Mouse (Mus musculus): ENCODE data around the gene Cdt1.

Cdt1 gene

DNA sequence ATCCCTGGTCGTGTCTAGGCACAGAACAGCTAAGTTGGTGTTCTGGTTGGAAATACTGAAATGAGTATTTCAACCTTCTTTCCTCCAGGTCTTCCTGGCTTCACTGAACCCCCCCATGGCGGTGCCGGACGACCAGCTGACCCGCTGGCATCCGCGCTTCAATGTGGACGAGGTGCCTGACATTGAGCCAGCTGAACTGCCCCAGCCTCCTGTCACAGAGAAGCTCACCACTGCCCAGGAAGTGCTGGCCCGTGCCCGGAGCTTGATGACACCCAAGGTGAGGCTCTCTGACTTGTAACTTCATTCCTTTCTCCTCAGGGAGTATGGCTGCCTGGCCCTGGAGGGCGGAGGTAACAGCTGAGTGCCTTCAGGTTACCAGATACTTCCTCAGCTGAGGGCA, 3.3 kb downstream of the Cdt1 start:
- in situ Hi-C loops (cut with MboI, MseI) = loop anchor here (25.0 kb wide), 4 partner anchors 984 to 1984 kb away; partner anchors contain the start of genes Fbxo31 (in 1 of the 2), Gins2 (in 1 of the 2) and Map1lc3b (in 1 of the 2)

DNA sequence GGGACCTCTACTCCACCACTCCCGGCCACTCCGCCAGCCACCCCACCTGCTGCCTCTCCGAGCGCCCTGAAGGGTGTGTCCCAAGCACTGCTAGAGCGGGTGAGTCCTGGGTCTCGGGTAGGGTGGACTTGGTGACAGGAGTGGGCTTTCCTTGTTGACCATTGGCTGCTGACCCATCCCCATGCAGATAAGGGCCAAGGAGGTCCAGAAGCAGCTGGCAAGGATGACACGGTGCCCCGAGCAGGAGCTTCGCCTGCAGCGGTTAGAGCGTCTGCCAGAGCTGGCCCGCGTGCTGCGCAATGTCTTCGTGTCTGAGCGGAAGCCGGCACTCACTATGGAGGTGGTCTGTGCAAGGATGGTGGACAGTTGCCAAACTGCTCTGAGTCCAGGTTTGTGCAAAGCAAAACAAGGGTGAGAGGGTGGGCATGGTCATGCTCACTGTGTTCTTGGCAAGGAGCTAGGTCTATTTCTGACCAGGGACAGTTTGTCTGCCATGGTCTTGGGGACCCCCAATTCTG, 4.0 kb downstream of the Cdt1 start:
- in situ Hi-C loops (cut with MboI, MseI) = loop anchor here (25.0 kb wide), 4 partner anchors 985 to 1985 kb away; partner anchors contain the start of genes Fbxo31 (in 1 of the 2), Gins2 (in 1 of the 2) and Map1lc3b (in 1 of the 2)

DNA sequence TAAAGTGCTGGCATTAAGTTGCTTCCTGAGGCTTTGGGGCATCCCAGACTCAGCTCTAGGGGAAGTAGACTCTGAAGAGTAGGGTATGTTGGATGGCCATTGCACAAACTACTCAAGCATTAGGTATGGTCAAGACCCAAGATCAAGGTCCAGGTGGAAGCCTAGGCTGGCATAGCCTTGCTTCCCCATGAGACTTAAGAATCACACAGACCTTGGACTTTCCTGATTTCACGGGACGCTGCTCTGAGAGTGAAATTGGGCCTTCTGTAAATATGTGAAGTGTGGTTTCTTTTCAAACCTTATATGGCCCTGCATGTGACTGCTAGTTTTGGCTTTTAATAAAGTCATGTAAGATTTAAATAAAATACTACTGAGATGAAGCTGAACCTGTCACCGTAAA, 4.9 kb downstream of the Cdt1 start:
- in situ Hi-C loops (cut with MboI, MseI) = loop anchor here (25.0 kb wide), 4 partner anchors 985 to 1985 kb away; partner anchors contain the start of genes Fbxo31 (in 1 of the 2), Gins2 (in 1 of the 2) and Map1lc3b (in 1 of the 2)

DNA sequence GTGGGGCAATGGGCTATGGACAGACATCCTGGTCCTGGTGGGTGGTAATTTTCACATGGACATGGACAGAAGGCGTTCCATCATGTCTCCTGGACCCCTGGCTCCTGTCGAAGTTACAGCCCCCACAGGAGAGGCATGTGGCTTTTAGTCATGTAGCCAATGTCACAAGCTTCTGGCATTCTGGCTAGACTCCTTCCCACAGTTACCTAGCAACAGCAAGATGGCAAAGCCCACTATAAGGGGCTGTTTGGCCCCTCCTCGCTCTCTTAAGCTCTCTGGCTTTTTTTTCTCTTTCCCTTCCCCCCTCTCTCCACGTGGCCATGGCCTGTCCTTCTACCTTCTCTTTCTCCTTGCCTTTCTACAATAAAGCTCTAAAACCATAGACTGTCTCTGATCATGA, 5.4 kb downstream of the Cdt1 start:
- in situ Hi-C loops (cut with MboI, MseI) = loop anchor here (25.0 kb wide), 4 partner anchors 986 to 1986 kb away; partner anchors contain the start of genes Fbxo31 (in 1 of the 2), Gins2 (in 1 of the 2) and Map1lc3b (in 1 of the 2)

DNA sequence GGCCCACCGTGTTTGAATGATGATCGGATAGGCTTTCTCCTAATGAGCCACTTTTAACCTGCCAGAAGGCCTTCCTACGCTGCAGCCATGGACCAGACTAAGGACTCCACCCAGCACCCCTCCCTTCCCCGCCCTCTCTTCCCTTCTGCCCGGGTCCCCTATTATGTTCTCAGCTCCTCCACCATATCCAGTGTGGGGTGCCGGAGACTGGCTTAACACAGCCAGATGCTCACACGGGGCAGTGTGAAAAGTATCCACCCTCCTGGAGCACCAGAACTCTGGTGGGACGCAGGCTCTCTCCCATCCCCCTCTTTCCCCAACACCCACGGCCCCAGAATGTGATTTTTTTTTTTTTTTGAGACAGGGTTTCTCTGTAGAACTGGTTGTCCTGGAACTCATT, 5.8 kb downstream of the Cdt1 start:
- in situ Hi-C loops (cut with MboI, MseI) = loop anchor here (25.0 kb wide), 4 partner anchors 986 to 1986 kb away; partner anchors contain the start of genes Fbxo31 (in 1 of the 2), Gins2 (in 1 of the 2) and Map1lc3b (in 1 of the 2)

DNA sequence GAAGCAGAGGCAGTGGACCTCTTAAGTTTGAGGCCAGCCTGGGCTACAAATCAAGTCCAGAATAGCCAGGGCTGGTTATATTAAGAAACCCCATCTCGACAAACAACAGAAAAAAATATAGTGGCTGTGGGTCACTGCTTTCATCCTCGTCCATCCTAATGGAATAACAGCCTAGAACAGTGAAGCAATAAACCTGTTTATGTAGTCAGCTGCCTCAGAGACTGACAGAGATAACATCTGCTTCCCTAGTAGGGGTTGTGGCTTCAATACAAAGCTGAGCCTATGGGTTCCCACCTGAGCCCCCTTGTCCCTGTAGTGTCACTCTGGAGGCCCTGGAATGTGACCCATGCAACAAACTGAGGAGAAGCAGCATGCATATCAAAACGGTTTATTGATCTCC, 6.4 kb downstream of the Cdt1 start:
- in situ Hi-C loops (cut with MboI, MseI) = loop anchor here (25.0 kb wide), 4 partner anchors 987 to 1987 kb away; partner anchors contain the start of genes Fbxo31 (in 1 of the 2), Gins2 (in 1 of the 2) and Map1lc3b (in 1 of the 2)

DNA sequence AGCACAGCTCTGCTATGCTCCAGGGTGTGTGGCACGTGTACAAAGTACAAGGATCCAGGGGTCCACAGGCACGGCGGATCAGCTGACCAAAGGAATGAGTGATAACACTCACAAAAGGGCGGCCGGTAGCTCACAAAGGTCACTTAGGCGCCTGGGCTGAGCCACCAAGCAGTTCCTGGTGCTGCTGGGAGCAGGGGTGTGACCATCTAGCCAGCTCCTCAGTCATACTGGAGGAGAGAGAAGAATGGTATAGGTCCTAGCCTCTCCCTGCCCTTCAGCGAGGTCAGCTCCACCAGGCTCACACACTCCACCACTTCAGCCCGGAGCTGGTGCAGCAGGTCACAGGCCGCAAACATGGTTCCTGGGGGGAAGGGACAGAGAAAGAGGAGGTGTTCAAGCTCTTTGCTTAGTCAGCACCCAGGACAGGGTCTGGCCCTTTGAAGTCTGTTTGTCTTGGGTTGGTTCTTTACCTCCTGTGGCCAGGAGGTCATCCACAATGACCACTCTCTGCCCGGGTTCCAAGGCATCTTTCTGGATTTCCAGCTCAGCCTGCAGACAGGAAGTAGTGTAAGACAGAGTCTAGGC, 6.9 kb downstream of the Cdt1 start:
- in situ Hi-C loops (cut with MboI, MseI) = loop anchor here (25.0 kb wide), 4 partner anchors 987 to 1987 kb away; partner anchors contain the start of genes Fbxo31 (in 1 of the 2), Gins2 (in 1 of the 2) and Map1lc3b (in 1 of the 2)

DNA sequence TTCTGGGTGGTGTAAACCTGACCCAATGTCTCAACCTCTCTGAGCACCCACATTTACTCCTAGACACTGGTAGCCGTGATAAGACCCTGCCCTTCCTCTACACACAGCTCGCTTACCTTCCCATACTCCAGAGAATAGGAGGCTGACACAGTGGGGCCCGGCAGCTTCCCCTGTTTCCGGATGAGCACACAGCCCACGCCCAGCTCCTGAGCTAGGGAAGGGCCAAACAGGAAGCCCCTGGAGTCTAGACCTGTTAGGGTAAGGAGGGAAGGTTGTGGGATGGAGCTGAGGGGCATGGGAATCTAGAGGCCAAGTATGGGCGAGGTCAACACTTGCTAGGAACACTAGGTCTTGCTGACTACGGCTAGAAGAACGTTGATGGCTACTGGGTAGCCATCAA, 7.5 kb downstream of the Cdt1 start:
- in situ Hi-C loops (cut with MboI, MseI) = no loop called here

DNA sequence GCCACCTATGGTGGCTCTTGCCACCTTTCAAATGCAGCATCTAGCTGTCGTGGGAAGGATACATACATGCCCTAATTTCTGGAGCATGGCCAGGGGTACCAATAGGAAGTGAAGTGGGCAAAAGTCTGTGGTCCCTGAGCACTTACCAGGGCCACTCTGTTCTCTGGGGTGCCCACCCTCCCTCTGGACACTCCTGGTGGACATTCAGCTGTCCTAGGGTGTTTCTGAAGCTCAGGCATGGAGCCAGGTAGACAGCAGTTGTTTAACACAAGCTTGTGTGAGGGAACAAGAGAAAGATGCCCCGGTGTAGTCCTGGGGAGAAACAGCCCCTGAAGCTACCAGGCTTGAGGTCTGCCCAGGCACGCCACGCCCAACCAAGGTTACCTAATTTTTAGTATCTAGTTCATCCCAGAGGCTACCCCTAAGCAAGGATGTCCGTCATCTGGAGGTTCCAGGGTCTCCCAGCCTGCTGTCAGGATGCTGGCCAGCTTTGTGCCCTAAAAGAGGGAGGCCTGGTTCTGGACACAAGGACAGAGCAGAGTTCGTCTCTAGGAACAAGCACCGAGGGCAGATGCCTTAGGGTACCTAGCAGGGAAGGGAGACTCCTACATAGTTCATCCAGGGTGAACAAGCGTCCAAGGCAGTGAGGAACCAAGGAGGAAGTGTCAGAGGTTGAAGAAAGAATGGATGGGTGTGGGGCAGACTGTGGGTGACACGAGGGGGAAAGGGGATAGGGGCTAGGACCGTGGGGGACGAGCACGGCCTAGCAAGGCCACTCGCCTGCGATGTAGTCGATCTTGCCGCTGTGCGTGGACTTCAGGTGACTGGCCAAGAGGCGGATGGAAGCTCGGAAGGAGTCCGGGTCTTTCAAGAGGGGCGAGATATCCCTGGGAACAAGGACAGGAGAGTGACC, 8.2 kb downstream of the Cdt1 start:
- in situ Hi-C loops (cut with MboI, MseI) = no loop called here

DNA sequence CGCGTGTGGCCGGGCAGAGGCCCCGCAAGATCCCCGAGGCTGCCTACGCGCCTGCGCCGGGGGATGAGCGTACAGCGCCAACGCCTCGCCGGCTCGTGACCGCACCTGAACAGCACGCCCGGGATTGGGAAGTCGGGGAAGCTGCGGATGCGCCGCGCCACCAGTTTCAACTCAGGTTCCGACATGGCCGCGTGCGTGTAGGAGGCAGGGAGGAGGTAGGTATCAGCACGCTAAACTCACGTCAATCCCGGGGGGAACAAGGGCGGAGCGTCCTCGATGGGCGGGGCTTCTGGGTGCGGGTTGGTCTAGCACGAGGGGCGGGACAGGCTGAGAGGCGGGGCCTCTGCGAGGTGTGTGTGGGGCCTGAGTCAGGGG, 8.8 kb downstream of the Cdt1 start, which contains the start of gene Aprt:
TSS of gene Aprt (minus strand) at position 262 of the 375 bp plus-strand sequence.
- in situ Hi-C loops (cut with MboI, MseI) = no loop called here

DNA sequence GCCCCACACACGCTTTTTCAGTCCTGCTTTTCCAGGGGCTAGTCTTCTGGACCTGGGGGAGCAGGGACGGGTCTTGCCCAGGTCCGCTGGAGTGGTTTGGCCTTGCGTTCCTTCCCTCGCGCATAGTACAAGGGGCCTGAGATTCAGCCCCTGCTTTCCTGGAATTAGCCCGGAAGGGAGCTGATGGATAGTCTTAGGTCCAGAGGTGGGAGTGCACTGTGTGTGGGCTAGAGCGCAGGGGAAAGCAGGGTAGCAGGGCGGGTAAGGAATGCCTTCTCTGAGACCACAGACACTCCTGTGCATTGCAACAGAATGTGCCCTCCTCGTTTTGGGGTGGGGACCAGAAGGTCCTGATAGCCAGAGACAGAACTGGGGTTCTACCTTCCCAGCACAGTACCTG, 9.3 kb downstream of the Cdt1 start:
- in situ Hi-C loops (cut with MboI, MseI) = no loop called here

DNA sequence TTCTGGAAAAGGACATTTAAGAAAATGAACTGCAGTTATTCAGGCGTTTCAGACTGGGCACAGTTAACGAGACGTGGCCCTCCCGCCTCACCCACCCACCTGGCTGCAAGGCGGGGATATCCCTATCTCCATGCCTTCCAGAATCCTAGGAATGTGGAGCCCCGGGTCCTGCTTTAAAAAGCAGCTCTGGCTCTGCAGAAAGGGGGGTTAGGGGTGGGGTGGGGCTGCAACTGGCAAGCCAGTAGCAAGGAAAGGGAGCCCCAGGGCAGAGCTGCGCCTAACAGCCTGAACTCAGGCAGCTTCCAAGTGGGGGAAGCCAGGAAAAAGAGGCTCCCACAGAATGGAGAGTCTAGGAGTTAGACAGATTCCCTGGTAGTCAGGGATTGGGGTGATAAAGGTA, 11.4 kb downstream of the Cdt1 start:
- in situ Hi-C loops (cut with MboI, MseI) = no loop called here

DNA sequence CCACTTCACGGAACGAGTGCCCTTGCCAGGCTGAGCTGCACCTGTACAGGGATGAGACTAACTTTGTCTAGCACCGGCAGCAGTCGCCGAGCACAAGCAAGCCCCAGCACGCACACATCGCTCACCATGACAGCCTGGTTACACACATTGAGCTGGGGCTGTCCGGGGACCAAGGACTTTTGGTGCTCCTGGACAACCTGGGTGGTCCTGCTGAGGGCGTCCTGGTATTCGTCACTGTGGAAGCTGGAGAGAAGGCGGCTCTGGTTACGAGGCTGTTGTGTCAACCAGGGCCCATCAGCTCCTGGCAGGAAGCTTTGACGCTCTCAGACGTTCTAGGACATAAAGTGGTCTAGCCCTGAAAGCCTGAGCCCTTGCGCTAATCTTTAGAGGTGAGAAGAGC, 13.1 kb downstream of the Cdt1 start:
- in situ Hi-C loops (cut with MboI, MseI) = loop anchor here in 1 of 2 experiments (10.0 kb wide), 1 partner anchor 1394 kb away; no protein-coding TSS in a partner anchor

DNA sequence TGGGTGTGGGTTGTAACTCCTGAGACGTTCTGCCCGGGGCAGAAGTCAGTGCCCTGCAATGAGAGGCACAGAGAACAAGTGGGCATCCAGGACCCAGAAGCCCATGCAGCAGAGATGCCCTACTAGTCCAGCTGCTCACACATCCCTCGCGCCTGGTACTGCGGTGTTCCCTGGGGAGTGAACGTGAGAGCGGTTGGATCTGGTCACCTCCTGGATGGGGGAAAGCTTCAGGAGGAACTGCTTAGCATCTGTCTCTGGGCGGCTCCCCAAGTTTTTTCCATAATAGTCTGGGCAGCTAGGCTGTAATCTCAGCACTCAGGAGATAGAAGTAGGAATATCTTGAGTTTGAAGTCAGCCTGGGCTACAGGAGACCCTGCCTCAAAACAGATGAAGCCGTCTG, 17.2 kb downstream of the Cdt1 start:
- in situ Hi-C loops (cut with MboI, MseI) = loop anchor here in 1 of 2 experiments (10.0 kb wide), 1 partner anchor 1390 kb away; no protein-coding TSS in a partner anchor

DNA sequence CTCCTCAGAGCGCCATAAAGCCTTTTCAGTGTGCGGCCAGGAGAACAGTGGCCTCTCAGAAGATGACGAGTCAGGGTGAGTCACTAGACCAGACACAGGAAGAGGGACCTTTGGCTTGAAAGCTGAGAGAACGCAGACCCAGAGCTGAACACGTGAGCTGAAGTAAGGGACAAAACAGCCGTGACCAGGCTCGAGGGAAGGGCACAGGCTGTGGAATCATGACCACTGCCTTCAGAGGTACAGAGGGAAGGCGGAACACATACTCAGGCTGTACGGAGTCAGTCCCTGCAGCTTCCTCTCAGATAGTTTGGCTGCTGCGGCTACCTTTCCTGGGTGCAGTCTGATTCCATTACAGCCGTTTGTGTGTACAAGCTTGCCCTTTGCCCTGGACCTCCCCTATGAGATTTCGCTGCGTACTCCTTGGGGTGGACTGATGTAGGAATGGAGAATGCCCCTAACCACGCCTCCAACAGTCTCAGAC, 17.6 kb downstream of the Cdt1 start:
- in situ Hi-C loops (cut with MboI, MseI) = loop anchor here in 1 of 2 experiments (10.0 kb wide), 1 partner anchor 1389 kb away; no protein-coding TSS in a partner anchor

DNA sequence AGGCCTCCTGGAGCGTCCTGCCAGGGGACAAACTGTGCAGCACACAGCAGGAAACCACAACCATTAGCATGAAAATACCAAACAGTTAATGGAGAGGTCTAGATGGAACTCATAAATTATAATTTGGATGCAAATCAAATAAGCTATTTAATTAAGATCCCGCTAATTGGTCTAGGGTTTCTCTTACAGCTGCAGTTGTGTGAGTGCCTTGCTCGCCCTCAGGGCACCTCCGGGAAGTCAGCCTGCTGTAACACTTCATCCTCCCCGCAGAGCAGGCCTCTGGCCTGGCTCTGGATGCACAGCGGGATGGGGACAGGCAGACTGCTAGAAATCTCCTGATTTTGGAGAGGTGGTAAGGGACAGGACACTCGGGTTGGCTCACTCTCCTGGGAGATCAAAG, 18.4 kb downstream of the Cdt1 start:
- in situ Hi-C loops (cut with MboI, MseI) = loop anchor here in 1 of 2 experiments (10.0 kb wide), 1 partner anchor 1389 kb away; no protein-coding TSS in a partner anchor

DNA sequence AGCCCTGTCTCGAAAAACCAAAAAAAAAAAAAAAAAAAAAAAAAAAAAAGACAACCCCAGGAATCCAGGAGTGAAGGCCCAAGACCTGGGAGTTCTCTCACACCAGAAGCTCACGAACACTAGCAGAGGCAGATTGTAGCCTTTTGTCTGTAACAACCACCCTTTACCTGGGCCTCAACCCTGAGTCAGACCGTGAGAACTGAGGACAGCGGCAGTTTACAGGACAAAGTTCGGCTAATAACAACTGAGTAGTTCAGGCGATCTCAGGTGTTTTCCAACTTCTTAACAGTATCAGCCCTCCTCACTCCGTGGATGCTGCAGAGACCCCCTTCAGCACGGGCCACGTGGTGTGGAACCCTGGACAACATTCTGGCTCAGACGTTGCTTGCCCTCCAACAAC, 18.9 kb downstream of the Cdt1 start:
- in situ Hi-C loops (cut with MboI, MseI) = loop anchor here in 1 of 2 experiments (10.0 kb wide), 1 partner anchor 1388 kb away; no protein-coding TSS in a partner anchor

DNA sequence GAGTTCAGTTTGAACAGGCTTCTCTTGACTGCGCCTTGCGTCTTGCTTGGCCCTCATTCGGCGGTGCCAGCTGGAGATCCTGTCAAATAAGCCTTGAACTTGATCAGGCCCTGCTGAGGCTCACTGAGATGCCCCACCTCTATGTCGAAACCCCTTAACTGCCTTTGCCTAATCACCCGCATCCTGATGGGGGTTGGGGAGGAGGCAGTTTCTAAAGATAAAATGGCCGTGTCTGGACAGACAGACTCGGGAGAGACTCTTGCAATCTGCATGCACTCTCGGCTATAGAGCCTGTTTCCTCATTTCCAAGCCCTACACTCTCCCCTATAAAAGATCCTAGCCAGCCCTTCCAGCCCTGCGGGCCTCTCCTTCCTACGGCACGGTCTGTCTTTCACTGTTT, 25.4 kb downstream of the Cdt1 start:
- in situ Hi-C loops (cut with MboI, MseI) = no loop called here

DNA sequence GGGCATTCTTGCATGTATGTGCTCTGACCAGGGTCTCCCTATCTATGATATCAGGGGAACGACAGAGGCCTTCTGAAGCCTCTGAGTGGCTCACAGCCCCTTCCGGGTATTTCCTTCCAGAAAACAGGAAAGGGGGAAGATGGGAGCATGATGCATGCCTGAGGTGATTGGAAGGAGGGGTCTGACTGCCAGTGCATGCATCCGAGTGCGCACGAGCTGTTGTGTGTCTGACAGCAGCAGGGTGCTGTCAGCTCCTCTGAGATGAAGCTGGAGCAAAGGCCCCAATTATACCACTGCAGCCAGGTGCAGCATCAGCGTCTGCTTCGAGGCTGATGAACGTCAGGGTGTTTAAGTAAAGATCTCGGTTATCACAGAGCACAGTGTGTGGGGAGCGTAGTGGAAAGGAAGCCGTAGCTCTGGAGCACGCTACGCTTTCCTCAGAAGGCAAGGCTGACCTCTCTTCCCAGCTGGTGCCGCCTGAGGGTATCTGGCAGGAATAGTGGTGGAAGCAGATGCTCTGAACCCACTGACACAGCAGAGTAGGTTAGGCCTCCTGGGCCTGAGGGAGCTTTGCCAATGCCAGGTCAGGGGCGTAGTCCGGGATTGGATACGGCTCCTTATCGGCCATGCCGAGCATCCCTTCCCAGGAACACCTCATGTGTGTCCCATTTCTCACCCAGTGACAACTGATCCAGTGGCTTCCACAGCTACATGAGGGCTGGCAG, 26.1 kb downstream of the Cdt1 start:
- in situ Hi-C loops (cut with MboI, MseI) = no loop called here

DNA sequence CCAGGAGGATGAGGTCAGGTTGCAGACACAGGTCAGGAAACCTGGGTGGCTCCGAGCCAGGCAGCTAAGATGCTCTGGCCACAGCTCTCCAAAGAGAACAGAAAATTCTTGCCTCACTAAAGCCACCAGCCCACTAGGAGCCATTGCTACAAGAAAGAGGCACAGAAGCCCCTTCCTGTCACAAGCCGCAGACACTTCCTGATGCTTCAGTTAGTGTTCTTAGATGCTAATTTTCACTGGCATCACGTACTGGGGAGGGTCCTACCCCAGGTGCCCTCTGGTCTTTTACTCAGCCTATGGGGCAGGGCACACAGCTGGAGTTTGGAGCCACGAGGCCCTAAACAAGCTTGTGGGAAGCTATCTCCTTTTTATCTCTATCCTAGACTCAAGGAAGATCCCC, 28.2 kb downstream of the Cdt1 start:
- in situ Hi-C loops (cut with MboI, MseI) = no loop called here
